ENCODE assay signal across 18 mouse cellular contexts in the genomic region with DNA sequence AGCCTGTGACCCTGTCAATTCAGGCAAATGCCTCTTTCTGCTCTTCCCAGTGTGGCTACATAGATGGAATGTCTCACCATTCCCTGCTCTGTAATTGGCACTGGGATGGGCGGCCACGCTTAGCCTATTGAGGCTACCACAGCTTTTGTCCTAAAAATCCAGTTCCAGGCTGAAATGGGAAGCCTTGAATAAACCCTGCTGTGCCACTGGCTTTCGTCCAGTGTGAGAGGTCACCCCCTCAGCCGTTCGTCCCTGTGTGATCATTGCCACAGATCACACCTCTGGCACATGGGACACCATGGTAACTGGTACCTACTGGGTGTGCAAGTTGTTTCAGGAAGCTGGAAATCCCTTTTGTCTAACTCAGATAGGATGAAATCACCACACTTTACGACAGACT. TPM values are rescaled to one million over a fixed set of nuclear protein-coding genes. Genes with fewer than 3 reads are reported as not detected.
DNase-seq lines count a peak whose midpoint lies in the region; ATAC-seq and TF ChIP-seq lines count a peak whose summit lies in the region.
"Had no signal": no experiment of that assay in that cellular context is flagged by ENCODE, and none has a peak within 500 bp of the region (broad histone marks: within the 10 kb centered on the region; RNA-seq: fewer than 3 reads in every experiment).

No protein-coding gene starts in this region.

- H3K27me3 ChIP-seq in liver, embryonic 15.5 days: no peaks in the 10 kb centered on the region
- no peaks in the 10 kb centered on the region for H3K27me3 ChIP-seq in small intestine, adult 2 months (ENCODE audit: control insufficient read depth, insufficient read depth, low read length)
- no peaks in the 10 kb centered on the region for H3K27me3 ChIP-seq in lung, postnatal 0 days (replicated peaks; ENCODE audit: insufficient read depth, low read length)
- H3K27me3 ChIP-seq: embryonic facial prominence, embryonic 13.5 days; forebrain, embryonic 12.5 days; heart, embryonic 13.5 days; lung, embryonic 15.5 days; midbrain, embryonic 15.5 days had no signal

- H3K9ac ChIP-seq in liver, embryonic 15.5 days: no peak overlapping the region
- no peak overlapping the region for H3K9ac ChIP-seq in lung, postnatal 0 days (replicated peaks; ENCODE audit: low read depth)
- H3K9ac ChIP-seq: embryonic facial prominence, embryonic 13.5 days; forebrain, embryonic 12.5 days; heart, embryonic 13.5 days; lung, embryonic 15.5 days; midbrain, embryonic 15.5 days had no signal

- peaks cover 32% of the 10 kb centered on the region for H3K4me1 ChIP-seq in liver, embryonic 15.5 days (replicated peaks)
- H3K4me1 ChIP-seq in small intestine, adult 2 months (ENCODE audit: control insufficient read depth, insufficient read depth, insufficient read length, low read length): peaks cover 16% of the 10 kb centered on the region; the same call in 1 of the 2 replicates
- H3K4me1 ChIP-seq in lung, postnatal 0 days (ENCODE audit: insufficient read depth, low read depth, low read length): no peaks in the 10 kb centered on the region
- H3K4me1 ChIP-seq: heart, embryonic 13.5 days; midbrain, embryonic 15.5 days had no signal

- ATAC-seq in liver, embryonic 15.5 days (ENCODE audit: insufficient read depth): no peak
- no peak for ATAC-seq in lung, postnatal 0 days
- ATAC-seq: midbrain, embryonic 15.5 days had no signal

- TF ChIP-seq EP300 in lung, postnatal 0 days (IDR thresholded peaks at IDR 0.05): no peak

- WGBS in liver, embryonic 15.5 days (ENCODE audit: insufficient replicate concordance): 64% methylated on average over 6 of the region's 6 CpGs
- 73% methylated on average over 6 of the region's 6 CpGs for WGBS in small intestine, adult 2 months
- WGBS in lung, postnatal 0 days: 75% methylated on average over 6 of the region's 6 CpGs

- TF ChIP-seq CTCF in small intestine, adult 2 months (IDR thresholded peaks at IDR 0.05; ENCODE audit: extremely low read depth, insufficient read length, insufficient replicate concordance, low read depth, low read length): no peak
- TF ChIP-seq CTCF in lung, postnatal 0 days (IDR thresholded peaks at IDR 0.05): no peak

- H3K4me3 ChIP-seq in liver, embryonic 15.5 days (replicated peaks): no peak overlapping the region
- H3K4me3 ChIP-seq in small intestine, adult 2 months (ENCODE audit: low read depth, low read length): no peak overlapping the region
- H3K4me3 ChIP-seq in lung, postnatal 0 days (ENCODE audit: low read depth, low read length): no peak overlapping the region
- H3K4me3 ChIP-seq: embryonic facial prominence, embryonic 13.5 days; forebrain, embryonic 12.5 days; heart, embryonic 13.5 days; lung, embryonic 15.5 days; midbrain, embryonic 15.5 days had no signal

- DNase-seq in embryo, embryonic 10 days (ENCODE audit: low spot score): peak; percentile 26
- DNase-seq in embryo, embryonic 11 days: no peak
- DNase-seq in liver: no peak
- peak; percentile 92 for DNase-seq in R1 (ENCODE audit: low read depth, low spot score)
- no peak for DNase-seq in lung, postnatal 0 days (ENCODE audit: low spot score)
- DNase-seq: B cell, adult 2 months; cerebellum, adult 11 months; cerebellum, postnatal 36 days; heart, postnatal 36 days; kidney, adult 8-10 months; thymus, postnatal 36 days had no signal

- TF ChIP-seq POLR2A in small intestine, adult 2 months (IDR thresholded peaks at IDR 0.05; ENCODE audit: low read depth, low read length): no peak

- H3K27ac ChIP-seq in liver, embryonic 15.5 days (replicated peaks): 0 out of 2 replicates have a peak overlapping the region, but pooled peaks have one; percentile 14
- H3K27ac ChIP-seq in small intestine, adult 2 months (ENCODE audit: insufficient read depth, low read depth, low read length): peak overlapping the region; percentile 17; the same call in 1 of the 2 replicates
- H3K27ac ChIP-seq in lung, postnatal 0 days (ENCODE audit: low read length): no peak overlapping the region
- H3K27ac ChIP-seq: embryonic facial prominence, embryonic 13.5 days; forebrain, embryonic 12.5 days; heart, embryonic 13.5 days; lung, embryonic 15.5 days; midbrain, embryonic 15.5 days had no signal

- H3K9me3 ChIP-seq in liver, embryonic 15.5 days (replicated peaks): no peaks in the 10 kb centered on the region
- H3K9me3 ChIP-seq in lung, postnatal 0 days (ENCODE audit: low read length): no peaks in the 10 kb centered on the region
- H3K9me3 ChIP-seq: embryonic facial prominence, embryonic 13.5 days; forebrain, embryonic 12.5 days; heart, embryonic 13.5 days; lung, embryonic 15.5 days; midbrain, embryonic 15.5 days had no signal

- H3K36me3 ChIP-seq in liver, embryonic 15.5 days (replicated peaks): no peaks in the 10 kb centered on the region
- H3K36me3 ChIP-seq in small intestine, adult 2 months (ENCODE audit: control insufficient read depth, insufficient read depth, low read length): no peaks in the 10 kb centered on the region
- H3K36me3 ChIP-seq in lung, postnatal 0 days (ENCODE audit: insufficient read depth, low read length): no peaks in the 10 kb centered on the region
- H3K36me3 ChIP-seq: embryonic facial prominence, embryonic 13.5 days; forebrain, embryonic 12.5 days; heart, embryonic 13.5 days; lung, embryonic 15.5 days; midbrain, embryonic 15.5 days had no signal

- H3K4me2 ChIP-seq in liver, embryonic 15.5 days: no peak overlapping the region
- H3K4me2 ChIP-seq in lung, postnatal 0 days (replicated peaks; ENCODE audit: low read depth, low read length): no peak overlapping the region
- H3K4me2 ChIP-seq: embryonic facial prominence, embryonic 13.5 days; forebrain, embryonic 12.5 days; heart, embryonic 13.5 days; lung, embryonic 15.5 days; midbrain, embryonic 15.5 days had no signal

RNA-seq across cellular contexts. Expression of a gene that starts 18.4 kb away (rescaled TPM):
- polyA plus RNA-seq in liver, embryonic 15.5 days (2015; fragmentation: Nextera tagmentation; extraction: Ambion mirVana): 409 and 415 TPM in 2 replicates
- 191 and 473 TPM in 2 replicates for polyA plus RNA-seq in small intestine, adult 2 months (2012; rRNA removed)
- 260 and 276 TPM in 2 replicates for polyA plus RNA-seq in lung, postnatal 0 days (2015; fragmentation: Nextera tagmentation; extraction: Ambion mirVana)

RNA-seq across cellular contexts. Expression of a gene that starts 34.9 kb away (rescaled TPM):
- polyA plus RNA-seq in liver, embryonic 15.5 days (2015; fragmentation: Nextera tagmentation; extraction: Ambion mirVana): 16.6 and 24.3 TPM in 2 replicates
- 279 and 528 TPM in 2 replicates for polyA plus RNA-seq in small intestine, adult 2 months (2012; rRNA removed)
- polyA plus RNA-seq in lung, postnatal 0 days (2015; fragmentation: Nextera tagmentation; extraction: Ambion mirVana): 67.6 and 73.1 TPM in 2 replicates

RNA-seq across cellular contexts. Expression of a gene that starts 40.3 kb away (rescaled TPM):
- 15.0 and 15.7 TPM in 2 replicates for polyA plus RNA-seq in liver, embryonic 15.5 days (2015; fragmentation: Nextera tagmentation; extraction: Ambion mirVana)
- polyA plus RNA-seq in small intestine, adult 2 months (2012; rRNA removed): 23.8 and 48.4 TPM in 2 replicates
- 49.8 and 52.3 TPM in 2 replicates for polyA plus RNA-seq in lung, postnatal 0 days (2015; fragmentation: Nextera tagmentation; extraction: Ambion mirVana)

RNA-seq across cellular contexts. Expression of a gene that starts 46.1 kb away (rescaled TPM):
- polyA plus RNA-seq in liver, embryonic 15.5 days (2015; fragmentation: Nextera tagmentation; extraction: Ambion mirVana): 14.8 and 15.8 TPM in 2 replicates
- 11.1 and 23.7 TPM in 2 replicates for polyA plus RNA-seq in small intestine, adult 2 months (2012; rRNA removed)
- polyA plus RNA-seq in lung, postnatal 0 days (2015; fragmentation: Nextera tagmentation; extraction: Ambion mirVana): 34.7 and 44.1 TPM in 2 replicates

RNA-seq across cellular contexts. Expression of a gene that starts 46.1 kb away (rescaled TPM):
- polyA plus RNA-seq in liver, embryonic 15.5 days (2015; fragmentation: Nextera tagmentation; extraction: Ambion mirVana): 13.4 and 16.9 TPM in 2 replicates
- polyA plus RNA-seq in small intestine, adult 2 months (2012; rRNA removed): 14.7 and 26.0 TPM in 2 replicates
- polyA plus RNA-seq in lung, postnatal 0 days (2015; fragmentation: Nextera tagmentation; extraction: Ambion mirVana): 35.7 and 40.8 TPM in 2 replicates

Comparison
In these comparisons a context has a peak if more than half of its experiments do, and no peak if none do; other contexts are left out.
1. DNase-seq: peak in embryo, embryonic 10 days (single experiment) and R1 (single experiment); none in embryo, embryonic 11 days (single experiment), liver (single experiment) and lung, postnatal 0 days (single experiment).